Mouse (Mus musculus): ENCODE measurements around the gene Mgat5.

DNA sequence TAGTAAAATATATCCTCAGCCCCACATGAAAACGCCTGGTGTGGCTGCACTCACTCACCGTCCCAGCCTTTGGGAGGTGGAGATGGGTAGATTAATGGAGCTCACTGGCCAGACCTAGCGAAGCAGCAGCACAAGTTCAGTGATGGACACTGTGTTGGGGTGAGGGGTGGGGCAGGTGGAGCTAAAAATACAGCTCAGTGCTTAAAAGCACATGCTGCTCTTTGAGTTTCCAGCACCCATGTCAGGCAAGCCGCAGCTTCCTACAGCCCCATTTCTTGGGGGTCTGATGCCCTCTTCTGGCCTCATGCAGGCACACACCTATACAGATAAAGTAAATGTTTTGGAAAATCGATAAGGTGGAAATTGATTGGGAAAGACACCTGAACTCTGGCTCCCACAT, 204.7 kb downstream of the Mgat5 start:
- TF ChIP-seq CTCF (conservative IDR thresholded peaks at IDR 0.05; ENCODE audit: insufficient read depth, insufficient read length, low read depth, low read length): peak; percentile 71
- no peak for TF ChIP-seq POLR2A (IDR thresholded peaks at IDR 0.05; ENCODE audit: low read depth, low read length)
